Mouse (Mus musculus) lung, embryonic 16.5 days (tissue): Measurements from ENCODE around the gene P3h2. TPM values are rescaled to one million over a fixed set of nuclear protein-coding genes. Genes with fewer than 3 reads are reported as not detected.

ENCODE experiments used
- ATAC-seq: fragments of 200-750 bp; cut with Nextera tagmentation; 2 replicates; pipeline ENCODE4 v1.8.0; 2017; ENCODE audit warnings: low read depth, mild to moderate bottlenecking, moderate library complexity
- H3K27ac ChIP-seq: fragments of 300-500 bp; sonication (generic); 2 replicates; pipeline ENCODE4 v1.5.1; 2014; ENCODE audit warnings: mild to moderate bottlenecking, control low read depth, low read length
- H3K27me3 ChIP-seq: fragments of 300-500 bp; sonication (generic); 2 replicates; pipeline ENCODE4 v1.6.1; 2014; ENCODE audit warnings: low read depth, low read length, mixed read lengths; ENCODE audit not compliant: control insufficient read depth, insufficient read depth
- H3K36me3 ChIP-seq: fragments of 300-500 bp; sonication (generic); 2 replicates; pipeline ENCODE4 v1.6.1; 2014; ENCODE audit warnings: low read length; ENCODE audit not compliant: control insufficient read depth, insufficient read depth
- H3K4me1 ChIP-seq: fragments of 300-500 bp; sonication (generic); replicated peaks from 2 replicates; pipeline ENCODE4 v1.6.1; 2014; ENCODE audit warnings: low read length, mixed read lengths; ENCODE audit not compliant: control insufficient read depth, insufficient read depth
- H3K4me2 ChIP-seq: fragments of 300-500 bp; sonication (generic); 2 replicates; pipeline ENCODE4 v1.6.1; 2014; ENCODE audit warnings: low read depth, low read length, control low read depth
- H3K4me3 ChIP-seq: fragments of 300-500 bp; sonication (generic); 2 replicates; pipeline ENCODE4 v1.5.1; 2014; ENCODE audit warnings: mild to moderate bottlenecking, low read length, control low read depth
- H3K9ac ChIP-seq: fragments of 300-500 bp; sonication (generic); 2 replicates; pipeline ENCODE4 v1.6.1; 2014; ENCODE audit warnings: low read length, control low read depth
- H3K9me3 ChIP-seq: fragments of 300-500 bp; sonication (generic); 2 replicates; pipeline ENCODE4 v1.6.1; 2016; ENCODE audit warnings: low read length; ENCODE audit not compliant: control insufficient read depth
- WGBS: fragments of 180-500 bp; shearing (Covaris S2); extraction: QIAGEN DNeasy Blood & Tissue Kit; methylation state at CpG from one replicate; pipeline ENCODE4 v1.1.7; 2014; 5-methylcytosine and 5-hydroxymethylcytosine counted together
- polyA plus RNA-seq: library from polyadenylated mRNA; unstranded; fragments of >200 nt; fragmentation: Nextera tagmentation; extraction: Ambion mirVana; gene quantifications from 2 replicates; pipeline ENCODE4 v1.2.1, GENCODE M21; 2015

The P3h2 gene
- polyA plus RNA-seq, 1 experiment from 2014 or later: 4.0 TPM

DNA sequence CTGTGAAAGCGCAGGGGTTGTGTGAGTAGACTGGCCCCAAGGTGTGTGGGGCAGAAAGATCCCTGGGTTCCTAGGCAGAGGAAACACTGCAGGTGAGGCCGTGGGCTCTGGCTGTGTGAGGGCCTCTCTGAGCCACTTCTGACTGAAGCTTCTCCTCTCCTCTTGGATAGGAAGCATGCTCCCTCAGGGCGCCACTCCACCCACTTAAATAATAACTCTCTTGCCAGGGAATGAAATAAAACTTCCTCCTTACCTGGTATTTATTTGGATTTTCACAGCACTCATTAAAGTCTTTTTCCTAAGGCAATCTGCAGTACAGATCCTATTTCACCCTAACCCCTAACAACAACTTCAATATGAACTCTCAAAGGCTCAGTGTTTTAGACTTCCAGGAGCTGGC is 151.0 kb downstream of the P3h2 start:
- no peak overlapping the region for H3K4me2 ChIP-seq
- H3K9ac ChIP-seq: no peak overlapping the region
- ATAC-seq: 0 out of 2 replicates have a peak, but pooled peaks have one; percentile 26
- WGBS: 76% methylated on average over 3 of the region's 3 CpGs
- H3K36me3 ChIP-seq: no peaks in the 10 kb centered on the region
- no peaks in the 10 kb centered on the region for H3K27me3 ChIP-seq
- H3K9me3 ChIP-seq: no peaks in the 10 kb centered on the region
- no peak overlapping the region for H3K4me3 ChIP-seq
- H3K4me1 ChIP-seq: no peaks in the 10 kb centered on the region
- no peak overlapping the region for H3K27ac ChIP-seq

DNA sequence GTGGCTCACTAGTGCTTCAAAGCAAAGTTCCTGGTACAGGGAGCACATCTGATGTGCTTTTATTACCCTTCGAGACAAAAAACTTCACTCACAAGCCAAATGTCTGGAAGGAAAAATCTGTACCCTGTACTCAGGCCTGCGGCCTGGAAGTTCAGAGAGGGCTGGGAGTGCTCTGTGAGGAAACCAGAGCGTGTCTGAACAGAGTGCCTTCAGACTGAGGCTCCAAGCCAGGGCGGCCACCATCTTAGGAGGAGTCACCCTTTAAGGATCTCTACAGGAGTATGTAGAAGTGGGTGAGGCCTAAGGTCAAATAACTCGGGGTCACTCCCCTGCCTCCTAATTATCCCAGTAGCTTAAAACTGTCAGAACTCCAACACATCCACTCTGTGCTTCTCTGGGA is 152.2 kb downstream of the P3h2 start:
- H3K9ac ChIP-seq: no peak overlapping the region
- no peaks in the 10 kb centered on the region for H3K4me1 ChIP-seq
- no peaks in the 10 kb centered on the region for H3K27me3 ChIP-seq
- no peak overlapping the region for H3K4me2 ChIP-seq
- no peak for ATAC-seq
- H3K36me3 ChIP-seq: no peaks in the 10 kb centered on the region
- H3K27ac ChIP-seq: no peak overlapping the region
- no peaks in the 10 kb centered on the region for H3K9me3 ChIP-seq
- no peak overlapping the region for H3K4me3 ChIP-seq
- WGBS: 79% methylated on average over 5 of the region's 5 CpGs

GRCm38 (mm10) chr16:25952005-25952404 is 153.6 kb downstream of the P3h2 start:
- no peak for ATAC-seq
- Histone ChIP-seq H3K9ac (no peak overlapping the region), H3K27ac (no peak overlapping the region), H3K27me3 (no peaks in the 10 kb centered on the region), H3K4me2 (no peak overlapping the region), H3K36me3 (no peaks in the 10 kb centered on the region), H3K9me3 (no peaks in the 10 kb centered on the region), H3K4me3 (no peak overlapping the region), H3K4me1 (no peaks in the 10 kb centered on the region)
- 50% methylated on average over 2 of the region's 2 CpGs for WGBS

- ATAC-seq: no peak
- Histone ChIP-seq H3K4me3 (no peak overlapping the region), H3K4me1 (peaks cover 12% of the 10 kb centered on the region), H3K36me3 (no peaks in the 10 kb centered on the region), H3K9me3 (no peaks in the 10 kb centered on the region), H3K4me2 (no peak overlapping the region), H3K9ac (no peak overlapping the region), H3K27me3 (no peaks in the 10 kb centered on the region), H3K27ac (no peak overlapping the region)
- 40% methylated on average over 1 of the region's 1 CpGs for WGBS
These were observed 157.5 kb downstream of the P3h2 start for GRCm38 (mm10) chr16:25948067-25948466.

GRCm38 (mm10) chr16:25945151-25945955 is 160.2 kb downstream of the P3h2 start:
- H3K4me1 ChIP-seq: peaks cover 12% of the 10 kb centered on the region
- peak overlapping the region; percentile 36 for H3K4me2 ChIP-seq
- WGBS: 15% methylated on average over 12 of the region's 12 CpGs
- no peak overlapping the region for H3K4me3 ChIP-seq
- H3K36me3 ChIP-seq: no peaks in the 10 kb centered on the region
- peak overlapping the region; percentile 74 for H3K27ac ChIP-seq
- no peaks in the 10 kb centered on the region for H3K27me3 ChIP-seq
- 0 out of 2 replicates have a peak overlapping the region, but pooled peaks have one; percentile 19 for H3K9ac ChIP-seq
- peak; percentile 84 for ATAC-seq
- no peaks in the 10 kb centered on the region for H3K9me3 ChIP-seq

DNA sequence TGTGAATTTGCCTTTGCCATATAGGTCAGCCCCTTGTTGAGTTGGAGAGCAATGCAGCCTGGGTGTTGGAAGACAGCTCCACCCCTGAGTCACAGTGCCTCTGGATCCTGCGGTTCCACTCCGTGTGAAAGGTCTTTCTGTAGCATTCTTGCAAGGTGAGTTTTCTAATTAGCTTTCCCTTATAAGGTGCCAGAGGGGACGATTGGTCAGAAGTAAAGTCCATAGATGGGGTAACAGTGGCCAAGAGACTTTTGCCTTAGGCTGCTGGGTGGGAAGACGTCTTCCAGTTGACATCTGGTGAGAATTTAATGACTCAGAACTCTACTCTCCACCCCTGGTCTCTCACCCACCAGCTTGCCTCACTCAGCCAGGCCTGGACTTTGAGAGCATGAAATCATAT is 163.3 kb downstream of the P3h2 start:
- Histone ChIP-seq H3K27ac (no peak overlapping the region), H3K9ac (no peak overlapping the region), H3K27me3 (no peaks in the 10 kb centered on the region), H3K4me1 (peaks cover 12% of the 10 kb centered on the region), H3K36me3 (no peaks in the 10 kb centered on the region), H3K9me3 (no peaks in the 10 kb centered on the region), H3K4me2 (no peak overlapping the region), H3K4me3 (no peak overlapping the region)
- 65% methylated on average over 4 of the region's 4 CpGs for WGBS
- ATAC-seq: no peak

DNA sequence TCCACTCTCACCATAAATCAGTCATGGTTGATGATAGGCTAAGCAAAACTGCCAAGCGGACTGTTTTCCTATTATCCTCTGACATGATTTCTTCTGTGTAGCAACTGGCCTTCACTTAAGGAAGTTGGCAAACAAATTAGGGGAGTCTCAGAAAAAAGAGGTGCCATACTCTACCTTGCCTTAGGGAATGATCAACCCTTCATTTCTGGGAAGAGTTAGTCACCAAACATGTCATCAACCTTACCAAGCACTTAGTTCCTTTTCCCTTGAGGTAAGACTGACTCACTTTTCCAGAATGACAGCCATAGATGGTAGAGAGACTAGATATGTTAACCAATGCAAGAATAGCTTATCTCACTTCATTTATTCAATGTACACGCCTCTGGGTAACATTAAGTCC is 171.4 kb downstream of the P3h2 start:
- Histone ChIP-seq H3K9me3 (no peaks in the 10 kb centered on the region), H3K4me2 (no peak overlapping the region), H3K4me3 (no peak overlapping the region), H3K27ac (no peak overlapping the region), H3K36me3 (no peaks in the 10 kb centered on the region), H3K9ac (no peak overlapping the region), H3K27me3 (no peaks in the 10 kb centered on the region), H3K4me1 (no peaks in the 10 kb centered on the region)
- no peak for ATAC-seq
- WGBS: 68% methylated on average over 2 of the region's 2 CpGs

- Histone ChIP-seq H3K4me3 (no peak overlapping the region), H3K4me1 (no peaks in the 10 kb centered on the region), H3K27ac (no peak overlapping the region), H3K36me3 (no peaks in the 10 kb centered on the region), H3K4me2 (no peak overlapping the region), H3K9ac (no peak overlapping the region), H3K27me3 (no peaks in the 10 kb centered on the region), H3K9me3 (no peaks in the 10 kb centered on the region)
- ATAC-seq: no peak
- WGBS: 61% methylated on average over 1 of the region's 1 CpGs
These were observed 193.4 kb downstream of the P3h2 start for GRCm38 (mm10) chr16:25912185-25912584.
